Mouse (Mus musculus): ENCODE data around the gene Tbc1d23.

- TF ChIP-seq CTCF (IDR thresholded peaks at IDR 0.05; ENCODE audit: extremely low read depth, insufficient read depth, insufficient read length, insufficient replicate concordance), result no peak
- no peak for TF ChIP-seq POLR2A (IDR thresholded peaks at IDR 0.05; ENCODE audit: low read depth, low read length)
Measured at GRCm38 (mm10) chr16:57144741-57145140, 86.6 kb downstream of the Tbc1d23 start.

Measured in spleen, adult 2 months (tissue).